Mouse (Mus musculus): ENCODE data around the gene Rnf182.

Rnf182 gene

DNA sequence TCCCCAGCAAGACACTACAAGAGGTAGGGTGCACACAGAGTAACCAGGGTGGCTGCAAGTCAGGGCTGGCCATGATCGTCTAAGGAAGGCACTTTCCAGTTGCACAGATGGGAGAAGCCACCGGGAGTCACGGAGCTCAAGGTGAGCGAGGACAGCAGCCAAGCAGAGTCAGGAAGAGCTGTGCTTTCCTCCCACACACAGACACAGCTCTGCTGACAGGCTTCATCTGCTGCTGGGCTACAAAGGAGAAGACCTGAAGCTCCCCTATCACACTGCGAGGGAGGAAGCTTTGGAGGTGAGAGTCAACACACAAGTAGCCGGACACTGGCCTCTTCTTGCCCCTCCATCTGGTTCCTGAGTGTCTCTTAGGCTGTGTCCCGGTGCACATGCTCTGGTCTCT is 83.0 kb downstream of the Rnf182 start:
- no peak for DNase-seq (ENCODE audit: low spot score in 2 of 2)

DNA sequence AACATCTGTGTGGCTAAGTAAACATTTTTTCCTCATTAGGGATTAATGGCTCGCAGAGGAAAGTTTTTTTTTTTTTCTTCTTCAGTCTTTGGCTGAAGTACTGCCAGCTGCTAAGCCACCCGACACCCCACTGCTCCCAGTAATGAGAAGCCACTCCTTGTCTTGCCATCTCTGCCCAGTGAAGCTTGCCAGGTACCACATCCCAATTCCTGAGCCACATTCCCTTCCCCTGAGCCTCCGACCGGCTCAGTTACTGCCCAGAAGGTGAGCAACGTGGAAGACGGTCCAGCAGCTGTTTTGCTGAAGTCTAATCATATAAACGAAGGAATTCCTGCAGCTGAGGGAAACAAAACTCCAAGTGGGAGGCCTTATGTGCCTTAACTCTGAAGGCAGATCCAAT is 88.0 kb downstream of the Rnf182 start:
- no peak for DNase-seq (ENCODE audit: low spot score in 2 of 2)

DNA sequence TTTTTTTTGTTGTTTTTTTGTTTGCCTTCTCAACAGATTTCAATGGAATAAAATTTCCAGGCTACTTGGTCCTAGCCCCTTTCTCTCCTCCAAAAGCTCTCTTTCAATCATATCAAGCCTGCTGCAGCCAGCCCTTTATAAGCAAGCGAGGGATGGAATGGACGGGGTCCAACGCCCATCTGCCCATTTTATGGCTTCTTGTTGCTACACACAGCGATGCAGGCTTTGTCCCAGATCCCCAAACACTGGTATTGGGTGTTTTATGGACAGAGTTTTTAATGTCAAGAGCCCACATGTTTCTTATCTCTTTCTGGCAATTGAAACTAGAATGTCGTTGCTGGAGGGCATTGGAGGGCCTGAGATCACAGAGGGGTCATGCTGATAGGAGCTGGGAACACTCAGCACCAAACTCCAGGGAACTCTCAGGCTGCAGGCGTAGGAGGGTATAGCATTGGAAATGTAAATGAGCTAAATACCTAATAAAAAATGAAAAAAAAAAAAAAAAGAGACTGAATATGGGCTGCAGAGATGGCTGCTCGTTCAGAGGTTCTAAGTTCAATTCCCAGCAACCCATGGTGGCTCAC is 89.1 kb downstream of the Rnf182 start:
- no peak for DNase-seq (ENCODE audit: low spot score in 2 of 2)

DNA sequence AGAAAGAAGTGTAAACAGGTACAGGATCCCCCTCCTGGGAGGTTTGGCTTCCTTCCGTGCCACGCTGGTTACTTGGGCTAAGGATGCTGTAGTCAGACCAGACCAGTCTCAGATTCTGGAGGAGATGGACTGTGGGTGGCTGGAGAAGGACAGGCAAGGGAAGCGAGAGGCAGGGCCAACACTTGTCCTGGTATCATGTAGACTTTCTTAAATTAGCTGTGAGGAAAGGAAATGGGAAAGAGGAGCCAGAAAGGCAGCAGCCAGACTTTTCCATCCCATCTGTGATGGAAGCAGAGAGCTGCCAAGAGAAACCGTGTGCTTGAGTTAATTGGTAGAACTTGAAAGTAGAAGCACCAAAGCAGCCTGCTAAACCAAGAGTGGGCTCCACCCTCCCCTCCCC is 90.9 kb downstream of the Rnf182 start:
- DNase-seq (ENCODE audit: low spot score in 2 of 2), result peak in 1 of 2 experiments; percentile 60

DNA sequence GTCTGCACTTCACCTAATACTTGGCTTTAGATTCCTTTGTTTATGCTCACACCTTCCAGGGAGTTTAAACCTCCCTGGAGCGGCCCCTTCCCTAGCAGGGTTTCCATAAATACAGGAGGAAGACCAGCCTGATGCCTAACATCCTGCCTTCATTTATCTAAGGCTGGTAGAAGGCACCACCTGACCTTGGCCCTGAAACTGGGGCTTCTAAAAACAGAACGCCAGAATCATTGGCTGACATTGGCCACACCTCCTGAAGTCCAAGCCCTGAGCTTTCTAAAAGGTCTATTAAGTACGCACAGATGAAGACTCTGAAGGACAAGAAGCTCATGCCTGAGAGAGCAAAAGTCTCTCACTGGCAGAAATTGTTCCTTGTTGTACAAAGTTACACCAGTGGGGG is 94.0 kb downstream of the Rnf182 start:
- DNase-seq (ENCODE audit: low spot score in 2 of 2), result no peak

DNA sequence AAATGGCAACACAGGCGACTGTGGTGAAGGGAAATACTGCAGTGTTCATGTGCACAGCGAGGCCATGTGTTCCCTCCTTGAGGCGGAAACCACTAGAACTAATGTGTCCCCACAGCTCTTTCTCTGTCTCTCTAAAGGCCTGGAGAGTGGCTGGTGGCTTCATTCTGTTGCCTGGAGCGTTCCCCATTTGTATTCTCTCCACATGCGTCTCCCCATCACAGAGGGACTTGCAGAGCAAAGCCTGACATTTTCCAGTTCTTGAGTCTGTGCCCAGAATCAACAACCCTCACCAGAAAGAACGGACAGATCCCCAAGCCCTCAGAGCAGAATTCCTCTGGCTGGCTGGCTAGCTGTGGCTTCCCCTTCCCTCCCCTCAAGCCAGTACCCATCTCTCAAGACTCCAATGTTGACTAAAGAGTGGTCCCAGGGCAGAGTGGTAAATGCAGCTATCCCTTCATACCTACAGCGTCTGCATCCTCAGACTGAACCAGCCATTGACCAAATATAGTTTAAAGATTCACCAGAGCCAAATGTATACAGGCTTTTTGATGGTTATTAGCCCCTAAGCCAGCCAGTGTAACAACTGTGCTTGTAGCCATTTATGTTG is 96.3 kb downstream of the Rnf182 start:
- peak; percentile 40 to 50 for DNase-seq (ENCODE audit: low spot score in 2 of 2)

DNA sequence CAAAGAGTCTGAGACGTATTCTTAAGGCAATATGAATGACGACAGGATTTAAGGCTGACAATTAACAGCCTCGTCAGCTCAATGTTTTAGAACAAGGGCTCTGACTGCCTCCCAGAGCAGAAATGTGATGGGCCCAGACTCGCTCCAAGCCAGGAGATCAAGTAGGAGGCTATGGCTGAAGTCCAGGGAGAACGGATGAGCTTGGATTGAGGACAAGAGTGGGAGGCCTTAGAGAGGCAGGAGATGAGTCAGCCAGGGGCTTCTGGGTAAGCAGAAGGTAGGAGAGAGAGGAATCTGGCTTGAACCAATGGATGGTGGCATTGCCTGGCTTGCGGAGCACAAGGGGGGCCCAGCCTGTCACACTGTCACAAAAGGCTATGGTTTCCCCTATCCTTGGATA is 99.2 kb downstream of the Rnf182 start:
- peak in 1 of 2 experiments; percentile 69 for DNase-seq (ENCODE audit: low spot score in 2 of 2)

DNA sequence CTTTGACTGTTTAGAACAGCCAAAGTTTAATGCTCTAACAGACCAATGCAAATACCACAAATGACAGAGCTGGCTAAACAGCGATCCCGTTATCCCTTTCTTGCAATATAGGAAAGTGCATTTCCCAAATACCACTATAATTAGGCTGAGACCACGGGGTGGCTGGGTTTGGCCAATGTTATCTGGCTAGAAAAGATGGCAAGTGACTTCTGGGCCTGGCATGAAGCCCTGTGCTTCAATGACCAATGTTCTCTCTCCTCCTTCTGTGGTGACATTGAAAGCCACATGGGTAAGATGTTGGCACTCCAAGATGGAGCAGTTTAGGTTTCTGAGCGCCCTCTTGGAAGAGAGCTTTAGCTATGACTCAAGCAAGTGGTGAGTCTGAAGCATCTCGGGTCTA is 100.0 kb downstream of the Rnf182 start:
- no peak for DNase-seq (ENCODE audit: low spot score in 2 of 2)

DNA sequence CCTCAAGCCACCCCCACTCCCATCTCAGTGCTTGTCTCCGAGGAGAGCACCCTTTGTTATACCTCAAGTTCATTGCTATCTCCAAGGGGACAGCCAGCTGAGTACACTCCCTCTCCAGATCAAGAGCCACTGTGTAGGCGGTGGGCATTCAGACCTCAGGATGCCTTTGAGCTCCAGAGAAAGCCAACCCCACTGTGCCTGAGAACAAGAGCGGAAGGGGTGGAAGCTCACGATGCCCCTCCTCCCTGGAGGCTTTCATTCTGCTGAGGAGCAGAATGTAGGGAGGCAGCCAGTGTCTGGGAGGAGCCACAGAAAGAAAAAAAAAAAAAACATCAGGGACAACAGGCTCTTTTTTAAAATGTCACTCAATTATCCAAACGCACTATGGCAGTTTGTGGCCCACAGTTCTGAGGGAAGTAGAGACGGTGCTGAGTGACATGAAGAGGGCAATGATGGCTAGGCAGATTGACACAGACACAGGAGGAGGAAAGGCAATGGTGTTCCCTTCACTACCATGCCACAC is 101.1 kb downstream of the Rnf182 start:
- DNase-seq (ENCODE audit: low spot score in 2 of 2), result no peak

DNA sequence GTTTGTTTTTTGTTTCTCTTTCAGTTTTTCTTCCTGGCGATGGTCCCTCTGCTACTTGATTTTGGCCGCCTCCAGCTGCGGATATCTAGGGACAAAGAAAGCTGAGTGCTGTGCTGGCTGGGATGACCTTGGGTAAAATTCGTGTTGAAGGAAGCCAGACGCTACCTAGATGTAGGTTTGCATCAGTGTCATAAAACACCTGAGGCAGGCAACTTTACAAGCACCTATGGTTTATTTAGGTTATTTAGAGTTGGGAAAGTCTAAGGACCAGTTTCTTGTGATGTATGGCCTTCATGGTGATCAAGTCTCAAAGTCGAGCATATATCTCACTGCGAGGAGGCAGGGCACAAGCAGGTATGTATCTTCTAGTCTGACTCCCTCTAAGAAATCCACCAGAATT is 102.7 kb downstream of the Rnf182 start:
- DNase-seq (ENCODE audit: low spot score in 2 of 2), result no peak

DNA sequence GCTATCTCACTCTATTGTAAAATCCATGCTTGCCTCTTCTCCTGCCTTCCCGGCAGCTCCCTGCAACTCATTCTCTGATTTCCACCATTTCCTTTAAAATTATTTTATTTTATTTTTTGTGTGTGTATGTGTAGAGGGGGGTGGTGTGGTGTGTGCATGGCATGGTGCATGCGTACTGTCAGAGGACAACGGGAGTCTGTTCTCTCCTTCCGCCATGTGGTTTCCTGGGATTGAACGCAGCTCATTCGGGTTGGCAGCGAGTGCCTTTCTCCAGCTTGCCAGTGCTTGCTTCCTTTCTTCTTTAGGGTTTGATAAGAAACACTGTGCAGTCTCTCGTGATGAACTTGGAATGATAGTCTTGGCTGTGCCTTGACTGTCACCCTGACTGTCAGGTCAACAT is 105.0 kb downstream of the Rnf182 start:
- DNase-seq (ENCODE audit: low spot score in 2 of 2), result no peak

All from left cerebral cortex, adult 9 months (tissue).